Mouse (Mus musculus) limb, embryonic 14.5 days (tissue): Measurements from ENCODE around the gene Crebrf. TPM values are rescaled to one million over a fixed set of nuclear protein-coding genes. Genes with fewer than 3 reads are reported as not detected.

ENCODE experiments used
- ATAC-seq: fragments of 200-750 bp; cut with Nextera tagmentation; 2 replicates; pipeline ENCODE4 v1.8.0; 2017; ENCODE audit warnings: low read depth, moderate number of reproducible peaks, moderate TSS enrichment; ENCODE audit not compliant: low FRiP score
- DNase-seq: peaks from one replicate; pipeline ENCODE4 v3.0.0-alpha.2; 2015; ENCODE audit warnings: low spot score
- H3K27ac ChIP-seq: fragments of 300-500 bp; sonication (generic); replicated peaks from 2 replicates; pipeline ENCODE4 v1.5.1; 2014; ENCODE audit warnings: low read depth, mild to moderate bottlenecking, low read length, moderate library complexity, mixed read lengths
- H3K27me3 ChIP-seq: fragments of 300-500 bp; sonication (generic); 2 replicates; pipeline ENCODE4 v1.6.1; 2014; ENCODE audit warnings: low read length, mixed read lengths; ENCODE audit not compliant: control insufficient read depth, insufficient read depth
- H3K36me3 ChIP-seq: fragments of 300-500 bp; sonication (generic); 2 replicates; pipeline ENCODE4 v1.6.1; 2014; ENCODE audit warnings: mild to moderate bottlenecking, low read length, moderate library complexity, mixed read lengths; ENCODE audit not compliant: control insufficient read depth, insufficient read depth
- H3K4me1 ChIP-seq: fragments of 300-500 bp; sonication (generic); 2 replicates; pipeline ENCODE4 v1.6.1; 2014; ENCODE audit warnings: antibody characterized with exemption, low read length, mixed read lengths; ENCODE audit not compliant: control insufficient read depth, insufficient read depth
- H3K4me2 ChIP-seq: fragments of 300-500 bp; sonication (generic); replicated peaks from 2 replicates; pipeline ENCODE4 v1.6.1; 2014; ENCODE audit warnings: low read depth, mild to moderate bottlenecking, low read length, moderate library complexity; ENCODE audit not compliant: severe bottlenecking
- H3K4me3 ChIP-seq: fragments of 300-500 bp; sonication (generic); replicated peaks from 2 replicates; pipeline ENCODE4 v1.5.1; 2014; ENCODE audit warnings: low read length
- H3K9ac ChIP-seq: fragments of 300-500 bp; sonication (generic); 2 replicates; pipeline ENCODE4 v1.6.1; 2014; ENCODE audit warnings: mild to moderate bottlenecking, low read depth, low read length, moderate library complexity; ENCODE audit not compliant: severe bottlenecking
- H3K9me3 ChIP-seq: fragments of 300-500 bp; sonication (generic); 2 replicates; pipeline ENCODE4 v1.6.1; 2016; ENCODE audit warnings: low read length; ENCODE audit not compliant: control insufficient read depth
- POLR2A ChIP-seq: fragments of 200-500 bp; IDR thresholded peaks from 2 replicates; pipeline ENCODE4 v1.8.0; 2012; ENCODE audit warnings: inconsistent platforms, mild to moderate bottlenecking, moderate library complexity, borderline replicate concordance; ENCODE audit not compliant: insufficient read depth, insufficient read length; ENCODE audit errors: extremely low read depth
- WGBS: fragments of 180-500 bp; shearing (Covaris S2); extraction: QIAGEN DNeasy Blood & Tissue Kit; methylation state at CpG from one replicate; pipeline ENCODE4 v1.1.7; 2014; 5-methylcytosine and 5-hydroxymethylcytosine counted together
- polyA plus RNA-seq, 2 experiments: library from polyadenylated mRNA; depleted of rRNA in 1 of 2; stranded (reverse) in 1 of 2; unstranded in 1 of 2; fragments of >200 nt; fragmentation: Nextera tagmentation in 1 of 2; extraction: Ambion mirVana in 1 of 2; gene quantifications; 2 replicates each; pipeline versions ENCODE4 v1.2.1 to v1.2.3; 2012 to 2014

Crebrf gene
- polyA plus RNA-seq, 2 experiments, result 4.9 to 6.5 TPM

DNA sequence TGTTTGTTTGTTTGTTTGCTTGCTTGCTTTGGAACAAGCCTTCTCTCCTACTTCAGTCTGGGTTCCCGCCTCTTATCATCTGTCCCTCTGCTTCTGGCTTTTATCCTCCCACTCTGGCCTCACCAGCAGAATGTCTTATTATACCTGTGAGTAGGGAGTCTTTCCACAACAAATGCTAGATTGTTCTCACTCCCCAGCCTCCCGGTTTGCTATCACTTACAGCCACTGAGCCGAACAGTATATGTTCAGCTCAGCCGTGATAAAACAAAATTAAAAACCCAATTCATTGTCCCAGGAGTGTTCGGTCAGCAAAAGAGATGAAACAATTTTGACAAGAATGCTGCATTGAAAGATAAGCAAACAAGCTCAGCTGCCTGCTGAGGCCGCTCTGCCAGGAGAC lies 5.4 kb upstream of the Crebrf start:
- Histone ChIP-seq H3K9me3 (no peaks in the 10 kb centered on the region), H3K36me3 (no peaks in the 10 kb centered on the region), H3K27me3 (no peaks in the 10 kb centered on the region), H3K27ac (no peak overlapping the region), H3K9ac (no peak overlapping the region), H3K4me2 (no peak overlapping the region), H3K4me1 (peaks cover 6% of the 10 kb centered on the region), H3K4me3 (no peak overlapping the region)
- 68% methylated on average over 6 of the region's 6 CpGs for WGBS
- ATAC-seq (no peak), DNase-seq (no peak)
- TF ChIP-seq POLR2A, result no peak

DNA sequence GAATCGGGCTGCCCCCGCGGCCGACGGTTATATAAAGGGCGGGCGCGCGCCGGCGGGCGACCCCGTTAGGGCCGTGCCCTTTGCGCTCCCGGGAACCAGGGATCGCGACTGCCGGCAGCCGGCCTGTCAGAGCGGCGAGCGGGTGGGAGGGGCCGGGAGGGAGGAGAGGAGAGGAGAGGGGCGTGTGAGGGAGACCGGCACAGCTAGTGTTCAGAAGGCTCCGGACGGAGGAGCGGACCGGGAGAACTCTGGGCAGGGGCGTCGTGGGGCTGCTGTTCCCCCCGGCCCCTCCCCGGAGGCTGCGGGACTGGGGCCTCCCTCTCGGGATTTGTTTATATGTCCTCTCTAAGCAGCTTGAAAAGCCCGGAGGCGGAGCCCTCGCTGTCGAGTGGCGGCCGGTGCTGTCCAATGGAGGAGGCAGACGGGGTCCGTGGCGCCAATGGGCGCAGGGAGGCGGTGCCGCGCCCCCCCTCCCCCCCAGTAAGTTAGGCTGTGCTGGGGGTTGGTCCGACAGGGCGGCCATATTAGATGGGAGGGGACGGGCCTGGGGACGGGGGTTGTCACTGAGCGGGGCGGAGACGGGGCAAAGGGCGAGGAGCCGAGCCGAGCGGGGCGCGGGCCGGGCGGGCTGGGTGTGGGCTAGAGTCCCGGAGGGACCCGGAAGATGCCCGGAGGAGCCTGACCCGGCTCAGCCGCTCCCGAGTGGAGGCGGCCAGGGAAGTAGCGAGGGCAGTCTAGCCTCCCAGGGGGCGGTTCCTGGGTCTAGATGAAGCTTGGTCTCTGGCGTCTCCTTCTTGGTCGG lies 667 bp downstream of the Crebrf start:
- peak overlapping the region; percentile 69 for H3K27ac ChIP-seq
- DNase-seq, result peak; percentile 97
- WGBS, result 5% methylated on average over 50 of the region's 75 CpGs

DNA sequence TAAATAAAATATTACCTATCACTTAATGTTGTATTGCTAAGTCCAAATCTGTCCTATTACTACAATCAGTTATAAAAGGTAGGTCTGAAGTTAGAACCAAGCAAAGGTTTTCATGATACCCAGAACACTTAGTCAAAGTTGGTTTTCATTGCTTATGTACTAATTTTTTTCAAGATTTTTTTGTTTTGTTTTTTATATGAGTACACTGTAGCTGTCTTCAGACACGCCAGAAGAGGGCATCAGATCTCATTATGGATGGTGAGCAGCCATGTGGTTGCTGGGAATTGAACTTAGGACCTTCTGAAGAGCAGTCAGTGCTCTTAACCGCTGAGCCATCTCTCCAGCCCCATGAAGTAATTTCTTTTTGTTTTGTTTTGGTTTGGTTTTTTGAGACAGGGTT lies 2.4 kb downstream of the Crebrf start:
- Histone ChIP-seq H3K27ac (no peak overlapping the region), H3K9me3 (no peaks in the 10 kb centered on the region), H3K4me1 (peaks cover 6% of the 10 kb centered on the region), H3K9ac (no peak overlapping the region), H3K36me3 (no peaks in the 10 kb centered on the region; the same call in 1 of the 2 replicates), H3K4me3 (no peak overlapping the region), H3K4me2 (no peak overlapping the region), H3K27me3 (no peaks in the 10 kb centered on the region)
- DNase-seq, result no peak
- TF ChIP-seq POLR2A, result no peak
- ATAC-seq, result no peak
- 67% methylated on average over 2 of the region's 2 CpGs for WGBS

More for the DNA sequence above, 667 bp downstream of the Crebrf start:
- no peaks in the 10 kb centered on the region for H3K9me3 ChIP-seq
- TF ChIP-seq POLR2A, result peak; percentile 48; the same call in 1 of the 2 replicates
- H3K9ac ChIP-seq, result peak overlapping the region; percentile 72
- H3K4me1 ChIP-seq, result peaks cover 6% of the 10 kb centered on the region
- H3K4me2 ChIP-seq, result peak overlapping the region; percentile 58
- no peaks in the 10 kb centered on the region; the same call in 1 of the 2 replicates for H3K36me3 ChIP-seq
- ATAC-seq, result peak; percentile 96
- H3K27me3 ChIP-seq, result no peaks in the 10 kb centered on the region
- H3K4me3 ChIP-seq, result peak overlapping the region; percentile 97

DNA sequence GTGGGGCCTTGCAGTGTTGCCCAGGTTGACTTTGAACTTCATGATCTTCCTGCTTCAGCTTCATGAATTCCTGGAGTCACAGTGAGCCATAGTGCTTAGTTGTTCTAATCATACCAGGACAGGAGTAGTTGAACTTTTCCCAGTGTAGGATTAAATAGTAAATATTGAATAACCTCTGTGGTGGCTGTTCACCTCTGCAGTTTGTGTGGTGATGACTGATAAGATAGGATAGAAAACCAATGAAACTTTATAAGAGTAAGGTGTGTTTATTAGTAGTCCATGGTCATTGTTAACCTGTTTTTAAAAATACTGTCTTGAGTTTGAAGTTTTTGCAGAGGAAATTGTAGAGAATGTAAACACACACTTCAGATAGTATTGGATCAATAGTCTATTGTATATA lies 4.0 kb downstream of the Crebrf start:
- Histone ChIP-seq H3K27me3 (no peaks in the 10 kb centered on the region), H3K27ac (no peak overlapping the region), H3K4me3 (no peak overlapping the region), H3K9me3 (no peaks in the 10 kb centered on the region), H3K36me3 (no peaks in the 10 kb centered on the region; the same call in 1 of the 2 replicates), H3K4me2 (no peak overlapping the region), H3K4me1 (peaks cover 6% of the 10 kb centered on the region), H3K9ac (no peak overlapping the region)
- TF ChIP-seq POLR2A, result no peak
- ATAC-seq, result no peak
- DNase-seq, result no peak

DNA sequence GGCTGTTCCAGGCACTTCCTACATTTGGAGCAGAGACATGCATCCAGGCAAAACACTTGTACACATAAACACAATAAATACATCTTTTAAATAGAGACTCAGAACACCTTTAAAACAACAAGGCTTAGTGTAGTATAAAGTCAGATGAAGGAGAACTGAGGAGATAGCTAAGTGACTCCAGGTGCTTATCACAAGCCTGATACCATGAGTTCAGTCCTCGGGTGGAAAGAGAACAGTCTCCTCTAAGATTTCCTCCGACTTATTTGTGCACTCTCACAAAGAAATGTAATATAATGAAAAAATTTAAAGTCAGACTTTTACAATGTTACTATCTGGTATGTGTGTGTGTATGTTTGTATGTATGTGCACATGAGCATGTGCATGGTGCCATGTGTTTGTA lies 6.4 kb downstream of the Crebrf start:
- no peaks in the 10 kb centered on the region for H3K27me3 ChIP-seq
- no peak overlapping the region for H3K27ac ChIP-seq
- ATAC-seq, result no peak
- DNase-seq, result no peak
- H3K4me3 ChIP-seq, result no peak overlapping the region
- H3K9ac ChIP-seq, result no peak overlapping the region
- H3K9me3 ChIP-seq, result no peaks in the 10 kb centered on the region
- no peaks in the 10 kb centered on the region for H3K4me1 ChIP-seq
- WGBS, result 84% methylated on average over 2 of the region's 2 CpGs
- no peak for TF ChIP-seq POLR2A
- no peak overlapping the region for H3K4me2 ChIP-seq
- H3K36me3 ChIP-seq, result no peaks in the 10 kb centered on the region; the same call in 1 of the 2 replicates

DNA sequence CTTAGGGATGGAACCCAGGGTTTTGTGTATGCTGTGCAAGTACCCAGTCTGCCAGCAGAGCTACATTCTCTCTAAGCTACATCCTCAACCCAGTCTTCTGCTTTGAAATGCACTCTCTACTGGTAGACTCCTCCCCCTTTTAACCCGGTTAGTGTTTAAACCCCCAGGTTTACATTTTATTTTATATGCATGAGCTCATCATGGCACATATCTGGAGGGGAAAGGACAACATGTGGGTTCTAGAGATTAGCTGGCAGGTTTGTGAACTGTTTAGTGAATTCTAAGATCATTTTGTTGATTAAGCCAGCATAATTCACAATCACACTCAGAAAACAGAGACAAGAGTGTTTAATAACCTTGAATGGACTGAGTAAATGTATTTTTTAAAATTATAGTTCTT lies 9.3 kb downstream of the Crebrf start:
- H3K9me3 ChIP-seq, result no peaks in the 10 kb centered on the region
- DNase-seq (no peak), ATAC-seq (no peak)
- H3K27me3 ChIP-seq, result no peaks in the 10 kb centered on the region
- H3K4me2 ChIP-seq, result no peak overlapping the region
- H3K27ac ChIP-seq, result no peak overlapping the region
- H3K9ac ChIP-seq, result no peak overlapping the region
- no peaks in the 10 kb centered on the region; the same call in 1 of the 2 replicates for H3K36me3 ChIP-seq
- TF ChIP-seq POLR2A, result no peak
- 49% methylated on average over 1 of the region's 1 CpGs for WGBS
- H3K4me1 ChIP-seq, result no peaks in the 10 kb centered on the region
- H3K4me3 ChIP-seq, result no peak overlapping the region
